ENCODE assay signal across 25 mouse cellular contexts in the genomic region with DNA sequence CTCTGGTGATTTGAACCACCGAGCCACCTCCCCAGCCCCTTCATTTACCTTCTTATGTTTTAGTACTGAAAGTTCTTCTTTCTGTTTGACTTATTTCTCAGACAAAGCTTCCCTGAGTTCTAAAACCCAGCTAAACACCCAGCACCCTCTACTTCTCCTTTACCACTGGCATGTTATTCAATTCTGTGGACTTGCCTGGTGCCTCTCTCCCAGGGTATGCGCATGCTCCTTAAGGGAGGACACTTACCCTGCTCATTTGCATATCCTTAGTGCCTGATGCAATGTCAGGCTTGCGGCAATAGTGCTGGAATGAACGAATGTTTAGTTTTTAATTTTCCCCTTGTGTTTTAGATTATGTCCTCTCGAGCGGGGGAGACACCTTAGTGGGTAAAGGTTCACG. TPM values are rescaled to one million over a fixed set of nuclear protein-coding genes. Genes with fewer than 3 reads are reported as not detected.
DNase-seq lines count a peak whose midpoint lies in the region; ATAC-seq and TF ChIP-seq lines count a peak whose summit lies in the region.
"Had no signal": no experiment of that assay in that cellular context is flagged by ENCODE, and none has a peak within 500 bp of the region (broad histone marks: within the 10 kb centered on the region; RNA-seq: fewer than 3 reads in every experiment).

No protein-coding gene starts in this region.

- no peak overlapping the region for H3K4me2 ChIP-seq in liver, embryonic 16.5 days (ENCODE audit: low read depth, low read length)
- no peak overlapping the region for H3K4me2 ChIP-seq in liver, postnatal 0 days (ENCODE audit: low read depth, low read length)
- H3K4me2 ChIP-seq in myocyte (ENCODE audit: low read depth): peak overlapping the region; percentile 15
- no peak overlapping the region for H3K4me2 ChIP-seq in midbrain, embryonic 16.5 days (ENCODE audit: low read length)
- H3K4me2 ChIP-seq: heart, embryonic 12.5 days; hindbrain, embryonic 12.5 days; limb, embryonic 12.5 days; midbrain, embryonic 12.5 days had no signal

- H3K36me3 ChIP-seq in liver, embryonic 16.5 days (ENCODE audit: control insufficient read depth, insufficient read depth): no peaks in the 10 kb centered on the region
- H3K36me3 ChIP-seq in liver, postnatal 0 days (replicated peaks; ENCODE audit: insufficient read depth, low read length): no peaks in the 10 kb centered on the region
- H3K36me3 ChIP-seq in E14TG2a.4 (ENCODE audit: insufficient read depth, low read length) (no peaks in the 10 kb centered on the region), myocyte (ENCODE audit: control insufficient read depth, insufficient read depth) (no peaks in the 10 kb centered on the region)
- H3K36me3 ChIP-seq in midbrain, embryonic 16.5 days (ENCODE audit: control insufficient read depth, insufficient read depth, low read length): no peaks in the 10 kb centered on the region
- H3K36me3 ChIP-seq: G1E; heart, embryonic 12.5 days; hindbrain, embryonic 12.5 days; limb, embryonic 12.5 days; midbrain, embryonic 12.5 days had no signal

- H3ac ChIP-seq in myocyte (ENCODE audit: control insufficient read depth, insufficient read length): no peak overlapping the region

- no peaks in the 10 kb centered on the region for H3K27me3 ChIP-seq in liver, embryonic 16.5 days (ENCODE audit: control insufficient read depth, insufficient read depth, low read depth, low read length)
- H3K27me3 ChIP-seq in liver, postnatal 0 days (ENCODE audit: insufficient read depth, low read length): no peaks in the 10 kb centered on the region
- H3K27me3 ChIP-seq in E14TG2a.4 (ENCODE audit: insufficient read depth, low read length): no peaks in the 10 kb centered on the region
- peaks cover 12% of the 10 kb centered on the region for H3K27me3 ChIP-seq in myocyte (ENCODE audit: control insufficient read depth, insufficient read depth, insufficient read length)
- H3K27me3 ChIP-seq in midbrain, embryonic 16.5 days (ENCODE audit: control insufficient read depth, insufficient read depth, low read depth, low read length): no peaks in the 10 kb centered on the region
- H3K27me3 ChIP-seq: heart, embryonic 12.5 days; hindbrain, embryonic 12.5 days; limb, embryonic 12.5 days; midbrain, embryonic 12.5 days had no signal

- ATAC-seq in liver, embryonic 16.5 days (ENCODE audit: low read depth): 0 out of 2 replicates have a peak, but pooled peaks have one; percentile 27
- no peak for ATAC-seq in liver, postnatal 0 days
- ATAC-seq in midbrain, embryonic 16.5 days: no peak
- ATAC-seq: forebrain, embryonic 16.5 days; inflammation-experienced regulatory T-cells, adult 6 months had no signal

- no peaks in the 10 kb centered on the region for H3K9me3 ChIP-seq in liver, embryonic 16.5 days (replicated peaks; ENCODE audit: control insufficient read depth, low read length)
- no peaks in the 10 kb centered on the region for H3K9me3 ChIP-seq in liver, postnatal 0 days (ENCODE audit: low read length)
- H3K9me3 ChIP-seq in E14TG2a.4 (ENCODE audit: low read length): peaks cover 3% of the 10 kb centered on the region; the same call in 1 of the 2 replicates
- H3K9me3 ChIP-seq in midbrain, embryonic 16.5 days (replicated peaks; ENCODE audit: control insufficient read depth, low read length, poor library complexity, severe bottlenecking): no peaks in the 10 kb centered on the region
- H3K9me3 ChIP-seq: G1E; heart, embryonic 12.5 days; hindbrain, embryonic 12.5 days; limb, embryonic 12.5 days; midbrain, embryonic 12.5 days had no signal

- no peaks in the 10 kb centered on the region for H3K79me2 ChIP-seq in myocyte (ENCODE audit: control insufficient read depth, insufficient read depth)

- no peak for TF ChIP-seq POLR2A in bone marrow, adult 2 months (IDR thresholded peaks at IDR 0.05; ENCODE audit: borderline replicate concordance, control insufficient read depth, low read depth, low read length)
- no peak for TF ChIP-seq POLR2A in myocyte (IDR thresholded peaks at IDR 0.05; ENCODE audit: insufficient read length, low read depth)

- TF ChIP-seq CTCF in liver, postnatal 0 days (IDR thresholded peaks at IDR 0.05; ENCODE audit: low read depth): no peak
- no peak for TF ChIP-seq CTCF in E14TG2a.4 (conservative IDR thresholded peaks at IDR 0.05; ENCODE audit: low read length)
- TF ChIP-seq CTCF in bone marrow, adult 2 months (IDR thresholded peaks at IDR 0.05; ENCODE audit: control insufficient read depth, insufficient read depth, low read length): no peak

- no peak overlapping the region for H3K27ac ChIP-seq in liver, embryonic 16.5 days (ENCODE audit: low read length)
- no peak overlapping the region for H3K27ac ChIP-seq in liver, postnatal 0 days (ENCODE audit: low read depth)
- H3K27ac ChIP-seq in bone marrow, adult 2 months (ENCODE audit: control insufficient read depth, insufficient read depth, low read depth, low read length, poor library complexity): 0 out of 2 replicates have a peak overlapping the region, but pooled peaks have one; percentile 7
- no peak overlapping the region for H3K27ac ChIP-seq in midbrain, embryonic 16.5 days (ENCODE audit: low read length)
- H3K27ac ChIP-seq: hindbrain, embryonic 12.5 days; limb, embryonic 12.5 days; liver, embryonic 14.5 days; macrophage; midbrain, embryonic 12.5 days had no signal

- 70% methylated on average over 7 of the region's 7 CpGs for WGBS in liver, embryonic 16.5 days (ENCODE audit: insufficient replicate concordance)
- 77% methylated on average over 7 of the region's 7 CpGs for WGBS in liver, postnatal 0 days (ENCODE audit: insufficient replicate concordance)
- WGBS in bone marrow, adult 2 months: 62% methylated on average over 7 of the region's 7 CpGs
- 90% methylated on average over 7 of the region's 7 CpGs for WGBS in midbrain, embryonic 16.5 days

- TF ChIP-seq EP300 in liver, postnatal 0 days (IDR thresholded peaks at IDR 0.05; ENCODE audit: low read depth): no peak

- no peaks in the 10 kb centered on the region for H3K4me1 ChIP-seq in liver, embryonic 16.5 days (ENCODE audit: control insufficient read depth, low read depth, low read length)
- no peaks in the 10 kb centered on the region for H3K4me1 ChIP-seq in liver, postnatal 0 days (ENCODE audit: insufficient read depth)
- H3K4me1 ChIP-seq in E14TG2a.4 (replicated peaks; ENCODE audit: low read depth, low read length): peaks cover 35% of the 10 kb centered on the region
- H3K4me1 ChIP-seq in bone marrow, adult 2 months (ENCODE audit: control insufficient read depth, insufficient read depth, low read length): no peaks in the 10 kb centered on the region
- H3K4me1 ChIP-seq in midbrain, embryonic 16.5 days (ENCODE audit: control insufficient read depth, insufficient read depth, low read length): no peaks in the 10 kb centered on the region
- H3K4me1 ChIP-seq: hindbrain, embryonic 12.5 days; limb, embryonic 12.5 days; midbrain, embryonic 12.5 days had no signal

- DNase-seq in liver, postnatal 0 days: no peak
- no peak for DNase-seq in left cerebral cortex, adult 9 months (ENCODE audit: low spot score in 2 of 2)
- DNase-seq: adrenal gland, adult 2 months; cerebellum, adult 11 months; cerebellum, postnatal 14 days; embryo, embryonic 11 days; heart, postnatal 14 days; kidney, adult 2 months; kidney, postnatal 4 days; right cerebral cortex, postnatal 14 days; thymus, postnatal 4 days had no signal

- no peak overlapping the region for H3K9ac ChIP-seq in liver, embryonic 16.5 days (ENCODE audit: low read depth, low read length)
- H3K9ac ChIP-seq in liver, postnatal 0 days (replicated peaks): no peak overlapping the region
- H3K9ac ChIP-seq in midbrain, embryonic 16.5 days (ENCODE audit: low read depth, low read length): no peak overlapping the region
- H3K9ac ChIP-seq: heart, embryonic 12.5 days; hindbrain, embryonic 12.5 days; limb, embryonic 12.5 days; liver, embryonic 14.5 days; midbrain, embryonic 12.5 days had no signal

- H3K4me3 ChIP-seq in liver, embryonic 16.5 days (ENCODE audit: low read depth, low read length): no peak overlapping the region
- no peak overlapping the region for H3K4me3 ChIP-seq in liver, postnatal 0 days (ENCODE audit: low read depth, low read length)
- 0 out of 2 replicates have a peak overlapping the region, but pooled peaks have one; percentile 2 for H3K4me3 ChIP-seq in E14TG2a.4 (replicated peaks; ENCODE audit: low read length)
- no peak overlapping the region for H3K4me3 ChIP-seq in bone marrow, adult 2 months (replicated peaks; ENCODE audit: control insufficient read depth, low read depth, low read length)
- H3K4me3 ChIP-seq in myocyte: no peak overlapping the region
- H3K4me3 ChIP-seq in midbrain, embryonic 16.5 days (ENCODE audit: low read depth, low read length): no peak overlapping the region
- H3K4me3 ChIP-seq: heart, embryonic 12.5 days; hindbrain, embryonic 12.5 days; limb, embryonic 12.5 days; midbrain, embryonic 12.5 days had no signal

TF ChIP-seq in myocyte, 11 proteins besides CTCF, POLR2A, EP300 and RAD21:
- TF ChIP-seq POLR2AphosphoS2 (IDR thresholded peaks at IDR 0.05; ENCODE audit: insufficient read length, low read depth): no peak
- no peak for TF ChIP-seq E2F4 (IDR thresholded peaks at IDR 0.05; ENCODE audit: insufficient read depth)
- no peak for TF ChIP-seq USF1 (IDR thresholded peaks at IDR 0.05; ENCODE audit: low read depth)
- no peak for TF ChIP-seq TCF12 (IDR thresholded peaks at IDR 0.05; ENCODE audit: insufficient read depth, poor library complexity, severe bottlenecking)

RNA-seq across cellular contexts. Expression of a gene that starts 16.8 kb away (rescaled TPM):
- 1.4 and 1.5 TPM in 2 replicates for polyA plus RNA-seq in liver, embryonic 16.5 days (2015; fragmentation: Nextera tagmentation; extraction: Ambion mirVana)
- 2.1 and 2.3 TPM in 2 replicates for polyA plus RNA-seq in liver, postnatal 0 days (2015; fragmentation: Nextera tagmentation; extraction: Ambion mirVana)
- polyA plus RNA-seq in bone marrow, adult 2 months (2011; ENCODE audit: insufficient read depth, insufficient read length, low replicate concordance, missing spikeins): 8.5 and 17.2 TPM in 2 replicates
- 0.23 TPM for polyA plus RNA-seq in myocyte (2012; fragmentation: generic; extraction: Trizol)
- 0.15 and 0.27 TPM in 2 replicates for polyA plus RNA-seq in midbrain, embryonic 16.5 days (2015; fragmentation: Nextera tagmentation; extraction: Ambion mirVana)

RNA-seq across cellular contexts. Expression of a gene that starts 50.1 kb away (rescaled TPM):
- polyA plus RNA-seq in liver, embryonic 16.5 days (2015; fragmentation: Nextera tagmentation; extraction: Ambion mirVana): 7.3 and 7.7 TPM in 2 replicates
- 21.8 and 23.4 TPM in 2 replicates for polyA plus RNA-seq in liver, postnatal 0 days (2015; fragmentation: Nextera tagmentation; extraction: Ambion mirVana)
- 18.7 and 19.6 TPM in 2 replicates for polyA plus RNA-seq in bone marrow, adult 2 months (2011; ENCODE audit: insufficient read depth, insufficient read length, low replicate concordance, missing spikeins)
- 1.2 TPM for polyA plus RNA-seq in myocyte (2012; fragmentation: generic; extraction: Trizol)
- polyA plus RNA-seq in midbrain, embryonic 16.5 days (2015; fragmentation: Nextera tagmentation; extraction: Ambion mirVana): 1.8 TPM in 2 replicates

RNA-seq across cellular contexts. Expression of a gene that starts 50.8 kb away (rescaled TPM):
- 4.7 and 5.5 TPM in 2 replicates for polyA plus RNA-seq in liver, embryonic 16.5 days (2015; fragmentation: Nextera tagmentation; extraction: Ambion mirVana)
- 15.8 and 16.3 TPM in 2 replicates for polyA plus RNA-seq in liver, postnatal 0 days (2015; fragmentation: Nextera tagmentation; extraction: Ambion mirVana)
- polyA plus RNA-seq in bone marrow, adult 2 months (2011; ENCODE audit: insufficient read depth, insufficient read length, low replicate concordance, missing spikeins): 5.5 and 9.2 TPM in 2 replicates
- 0.83 TPM for polyA plus RNA-seq in myocyte (2012; fragmentation: generic; extraction: Trizol)
- polyA plus RNA-seq in midbrain, embryonic 16.5 days (2015; fragmentation: Nextera tagmentation; extraction: Ambion mirVana): 1.3 and 1.4 TPM in 2 replicates
